Mouse (Mus musculus): ENCODE measurements at regions not wholly inside any gene's neighbourhood (a gene's known extent, or its start where the extent isn't known, plus 50 kb on each side); places are given as distances from the start of the nearest gene placed in this dataset.

DNA sequence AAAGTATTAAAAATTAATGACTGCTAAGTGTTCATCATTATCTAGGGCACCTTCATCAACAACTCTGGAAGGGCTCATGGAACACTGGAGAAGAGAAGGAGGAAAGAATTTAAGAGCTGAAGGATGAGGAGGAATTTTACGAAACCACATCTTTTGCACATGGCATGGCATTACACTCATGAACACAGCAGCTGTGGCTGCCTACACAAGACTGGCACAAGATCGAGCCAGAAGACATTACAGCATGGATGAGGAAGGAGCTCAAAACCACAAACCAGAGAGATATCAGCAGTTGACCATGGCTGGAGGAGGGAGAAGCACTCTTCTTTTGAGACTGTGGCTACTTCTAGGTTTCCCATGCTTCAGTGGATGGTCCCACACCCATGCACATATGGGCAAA lies 565.7 kb upstream of the Intu start:
- no peaks in the 10 kb centered on the region for H3K27me3 ChIP-seq (ENCODE audit: insufficient read depth, poor library complexity, severe bottlenecking)
- H3K36me3 ChIP-seq: no peaks in the 10 kb centered on the region
- H3K4me3 ChIP-seq: no peak overlapping the region
- WGBS: 82% methylated on average over 2 of the region's 2 CpGs
- no peaks in the 10 kb centered on the region for H3K4me1 ChIP-seq
- H3K9me3 ChIP-seq: no peaks in the 10 kb centered on the region
- H3K27ac ChIP-seq: no peak overlapping the region
- no peak for DNase-seq (ENCODE audit: low spot score)

DNA sequence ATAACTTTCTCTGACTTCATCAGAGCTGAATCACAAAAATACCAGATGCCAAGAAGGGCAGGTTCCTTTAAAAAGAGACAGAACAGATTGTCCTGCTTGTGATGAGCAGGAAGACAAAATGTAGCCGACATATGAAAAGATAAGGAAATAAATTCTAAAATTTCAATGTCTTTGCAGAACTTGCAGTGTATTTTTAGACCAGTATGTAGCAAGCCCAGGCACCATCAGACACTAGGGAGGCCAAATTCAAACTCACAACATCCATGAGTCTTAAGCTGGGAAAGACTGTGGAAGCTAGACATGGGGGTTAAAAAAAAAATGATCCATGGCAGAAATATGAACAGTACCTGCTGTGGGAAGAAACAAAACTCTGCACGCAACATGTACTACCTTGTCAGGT lies 564.7 kb upstream of the Intu start:
- Histone ChIP-seq H3K27me3 (ENCODE audit: insufficient read depth, poor library complexity, severe bottlenecking) (no peaks in the 10 kb centered on the region), H3K4me3 (no peak overlapping the region), H3K36me3 (no peaks in the 10 kb centered on the region), H3K27ac (no peak overlapping the region), H3K4me1 (no peaks in the 10 kb centered on the region), H3K9me3 (no peaks in the 10 kb centered on the region)
- no peak for DNase-seq (ENCODE audit: low spot score)
- 90% methylated on average over 2 of the region's 2 CpGs for WGBS

DNA sequence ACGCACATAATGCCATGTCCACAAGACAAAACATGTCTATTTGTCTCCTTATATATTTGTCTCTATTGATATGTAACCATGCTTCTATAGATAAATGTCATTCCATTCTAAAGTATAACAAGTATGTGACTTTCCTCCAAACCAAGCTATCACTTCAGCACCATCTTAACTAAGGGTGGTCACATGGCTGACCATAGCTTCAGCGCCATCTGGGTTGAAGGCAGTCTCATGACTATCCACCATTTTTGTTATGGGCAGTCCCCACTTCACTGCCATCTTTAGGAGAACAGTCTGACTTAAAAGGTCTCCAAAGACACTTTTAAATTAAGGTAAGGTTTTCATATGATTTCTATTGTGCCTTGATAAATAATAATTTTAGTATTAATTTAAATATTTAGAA lies 554.1 kb upstream of the Intu start:
- no peaks in the 10 kb centered on the region for H3K4me1 ChIP-seq
- no peak overlapping the region for H3K4me3 ChIP-seq
- WGBS: 90% methylated on average over 2 of the region's 2 CpGs
- DNase-seq (ENCODE audit: low spot score): no peak
- no peak overlapping the region for H3K27ac ChIP-seq
- H3K36me3 ChIP-seq: no peaks in the 10 kb centered on the region
- no peaks in the 10 kb centered on the region for H3K27me3 ChIP-seq (ENCODE audit: insufficient read depth, poor library complexity, severe bottlenecking)
- peaks cover 3% of the 10 kb centered on the region; the same call in 1 of the 2 replicates for H3K9me3 ChIP-seq

DNA sequence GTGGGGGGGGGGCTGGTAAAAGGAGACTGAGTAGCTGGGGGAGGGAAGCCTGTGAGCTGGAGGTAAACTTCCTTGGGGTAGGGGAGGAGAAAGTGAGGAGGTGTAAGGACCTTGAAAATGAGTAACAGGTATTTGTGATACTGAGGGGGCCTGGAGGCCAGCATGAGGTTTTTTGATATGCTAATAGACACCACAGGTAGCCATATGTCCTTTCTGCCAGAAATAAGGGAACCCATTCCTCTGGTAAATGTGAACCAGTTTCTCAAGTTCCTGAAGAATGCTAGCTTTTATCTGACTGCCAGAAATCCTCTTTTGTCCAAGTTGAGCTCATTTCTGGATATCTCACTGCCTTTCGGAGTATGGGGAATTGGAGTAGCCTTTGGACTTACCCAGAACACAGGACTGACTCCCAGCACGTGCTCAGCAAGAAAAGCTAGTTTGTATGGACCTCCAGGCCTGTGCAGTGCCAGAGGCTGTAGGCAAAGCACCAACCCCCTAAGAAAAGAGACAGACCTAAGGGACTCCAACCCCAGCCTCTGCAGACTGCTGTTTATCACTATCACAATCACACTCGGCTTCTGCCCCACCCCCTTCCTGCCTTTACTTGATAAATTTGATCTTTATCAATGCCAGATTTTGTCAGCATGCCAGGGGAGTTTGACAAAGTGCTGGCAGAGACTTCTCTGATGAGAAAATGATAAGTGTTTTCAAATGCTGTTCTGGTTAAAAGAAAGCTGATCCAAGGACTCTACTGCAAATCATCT lies 552.0 kb upstream of the Intu start:
- Histone ChIP-seq H3K4me3 (no peak overlapping the region), H3K9me3 (no peaks in the 10 kb centered on the region), H3K27me3 (ENCODE audit: insufficient read depth, poor library complexity, severe bottlenecking) (no peaks in the 10 kb centered on the region), H3K4me1 (no peaks in the 10 kb centered on the region), H3K27ac (no peak overlapping the region), H3K36me3 (no peaks in the 10 kb centered on the region)
- no peak for DNase-seq (ENCODE audit: low spot score)
- 12% methylated on average over 3 of the region's 3 CpGs for WGBS

DNA sequence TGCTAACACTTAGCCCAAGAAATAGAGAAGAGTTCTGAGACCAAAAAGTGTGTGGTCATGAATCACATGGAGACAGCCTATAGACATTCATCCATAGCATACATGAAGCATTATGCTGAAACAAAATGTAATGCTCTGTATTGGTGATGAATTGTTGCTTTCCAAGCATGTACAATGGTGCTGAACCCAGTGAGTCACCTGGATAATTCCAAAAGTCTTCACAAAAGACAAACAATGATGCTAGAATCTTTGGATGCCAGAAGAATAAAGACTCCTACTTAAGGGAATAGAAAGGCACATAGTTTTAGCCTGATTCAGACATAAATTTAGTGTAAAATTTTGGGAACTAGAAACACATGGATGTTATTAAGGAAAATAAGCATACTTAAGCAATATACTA lies 548.4 kb upstream of the Intu start:
- H3K9me3 ChIP-seq: no peaks in the 10 kb centered on the region
- H3K27me3 ChIP-seq (ENCODE audit: insufficient read depth, poor library complexity, severe bottlenecking): no peaks in the 10 kb centered on the region
- DNase-seq (ENCODE audit: low spot score): no peak
- no peaks in the 10 kb centered on the region for H3K36me3 ChIP-seq
- H3K4me3 ChIP-seq: no peak overlapping the region
- H3K27ac ChIP-seq: no peak overlapping the region
- no peaks in the 10 kb centered on the region for H3K4me1 ChIP-seq

DNA sequence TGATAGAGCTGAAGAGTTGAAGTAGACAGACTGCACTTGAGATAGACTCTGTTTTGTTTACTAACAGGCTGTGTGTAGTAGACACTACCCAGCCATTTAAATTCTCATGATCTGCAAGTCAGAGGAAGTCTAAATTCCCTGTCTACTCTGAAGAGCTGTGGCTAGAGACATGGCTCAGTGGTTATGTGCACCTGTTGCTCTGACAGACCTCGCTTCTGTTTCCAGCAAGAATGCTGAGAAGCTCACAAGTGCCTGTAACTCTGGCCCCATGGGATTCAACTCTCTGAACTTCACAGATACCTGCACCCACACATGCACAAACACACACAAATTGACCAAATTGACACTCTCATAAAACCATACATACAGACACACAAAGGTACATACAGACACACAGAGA lies 543.4 kb upstream of the Intu start:
- peaks cover 4% of the 10 kb centered on the region; the same call in 1 of the 2 replicates for H3K9me3 ChIP-seq
- WGBS: 80% methylated on average over 1 of the region's 1 CpGs
- H3K36me3 ChIP-seq: no peaks in the 10 kb centered on the region
- H3K27me3 ChIP-seq (ENCODE audit: insufficient read depth, poor library complexity, severe bottlenecking): no peaks in the 10 kb centered on the region
- no peak for DNase-seq (ENCODE audit: low spot score)
- H3K4me1 ChIP-seq: no peaks in the 10 kb centered on the region
- no peak overlapping the region for H3K27ac ChIP-seq
- H3K4me3 ChIP-seq: no peak overlapping the region

DNA sequence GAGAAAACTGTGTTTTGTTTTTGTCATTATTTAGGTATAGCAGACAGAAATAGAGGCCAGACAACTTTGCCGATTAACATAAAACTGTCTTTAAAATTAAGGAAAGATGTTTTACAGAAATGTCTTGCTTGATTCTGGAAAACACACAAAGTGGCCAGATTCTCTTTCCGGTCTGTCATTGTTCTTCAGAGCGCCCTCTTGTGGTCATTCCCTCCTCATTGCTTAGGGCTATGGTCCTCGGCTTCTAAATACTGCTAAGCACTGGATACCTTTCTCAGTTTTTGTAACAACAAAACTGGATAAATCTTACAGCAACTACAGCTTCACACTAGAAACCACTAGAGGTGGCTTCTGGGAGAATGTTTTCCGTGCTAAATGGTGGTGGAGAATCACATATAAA lies 532.5 kb upstream of the Intu start:
- H3K27ac ChIP-seq: no peak overlapping the region
- WGBS: 42% methylated on average over 5 of the region's 5 CpGs
- no peaks in the 10 kb centered on the region for H3K36me3 ChIP-seq
- no peaks in the 10 kb centered on the region for H3K4me1 ChIP-seq
- H3K9me3 ChIP-seq: no peaks in the 10 kb centered on the region
- no peak for DNase-seq (ENCODE audit: low spot score)
- H3K27me3 ChIP-seq (ENCODE audit: insufficient read depth, poor library complexity, severe bottlenecking): no peaks in the 10 kb centered on the region
- no peak overlapping the region for H3K4me3 ChIP-seq

DNA sequence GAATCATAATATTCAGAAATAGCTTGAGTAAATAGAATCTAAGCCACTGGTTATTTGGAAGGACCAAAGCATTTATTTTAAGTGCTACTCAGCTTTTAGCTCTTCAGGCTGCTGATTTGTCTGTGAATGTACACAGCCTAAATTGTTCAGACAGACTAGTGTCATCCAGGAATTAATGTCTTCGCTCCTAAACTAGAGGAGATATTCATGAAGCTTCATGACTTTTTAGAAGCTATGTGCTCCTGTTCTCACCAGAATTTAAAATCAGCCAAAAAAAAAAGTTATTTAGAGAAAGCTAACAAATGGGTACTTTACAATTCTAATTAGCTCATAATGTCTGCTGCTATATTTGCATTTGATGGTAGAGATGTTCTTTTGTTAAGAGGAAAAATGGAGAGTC lies 531.2 kb upstream of the Intu start:
- H3K4me1 ChIP-seq: no peaks in the 10 kb centered on the region
- no peaks in the 10 kb centered on the region for H3K36me3 ChIP-seq
- no peaks in the 10 kb centered on the region for H3K9me3 ChIP-seq
- no peaks in the 10 kb centered on the region for H3K27me3 ChIP-seq (ENCODE audit: insufficient read depth, poor library complexity, severe bottlenecking)
- 78% methylated on average over 1 of the region's 1 CpGs for WGBS
- no peak overlapping the region for H3K4me3 ChIP-seq
- DNase-seq (ENCODE audit: low spot score): no peak
- H3K27ac ChIP-seq: no peak overlapping the region

DNA sequence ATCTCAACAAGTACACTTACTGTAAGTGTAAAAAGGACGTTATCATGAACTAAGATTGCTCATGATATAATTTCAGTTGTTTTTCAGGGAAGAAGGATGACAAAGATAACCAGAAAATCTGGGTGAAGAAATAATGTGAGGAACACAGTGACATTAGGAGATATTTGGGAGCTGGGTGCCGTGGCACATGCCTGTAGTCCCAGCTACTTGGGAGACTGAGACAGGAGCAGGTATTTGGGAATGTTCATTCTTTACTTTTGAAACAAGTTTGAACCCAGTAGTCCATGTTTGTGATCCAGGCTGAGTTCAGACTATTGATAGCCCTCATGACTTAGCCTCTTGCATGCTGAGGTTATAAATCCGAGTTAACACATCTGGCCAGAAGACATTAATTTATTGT lies 528.2 kb upstream of the Intu start:
- Histone ChIP-seq H3K4me3 (no peak overlapping the region), H3K27me3 (ENCODE audit: insufficient read depth, poor library complexity, severe bottlenecking) (no peaks in the 10 kb centered on the region), H3K4me1 (no peaks in the 10 kb centered on the region; the same call in 1 of the 2 replicates), H3K27ac (no peak overlapping the region), H3K36me3 (no peaks in the 10 kb centered on the region), H3K9me3 (no peaks in the 10 kb centered on the region)
- 78% methylated on average over 3 of the region's 3 CpGs for WGBS
- no peak for DNase-seq (ENCODE audit: low spot score)

DNA sequence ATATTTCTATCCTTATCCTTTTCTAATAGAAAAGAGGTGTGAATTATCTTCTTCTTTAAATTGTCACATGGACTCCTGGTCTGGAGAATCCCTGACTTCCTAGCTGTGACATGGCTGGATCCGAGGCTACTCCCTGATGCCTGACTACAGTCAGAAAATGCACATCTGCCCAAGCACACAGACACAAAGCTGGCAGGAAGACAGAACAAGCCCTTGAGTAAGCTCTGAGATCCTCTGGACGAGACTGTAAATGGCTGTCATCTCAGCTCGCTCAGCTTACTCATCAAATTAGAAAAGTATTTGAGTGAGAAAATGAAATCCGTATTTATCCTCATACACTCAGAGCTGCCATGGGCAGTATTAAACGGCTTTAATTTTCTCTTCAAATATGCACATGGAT lies 521.0 kb upstream of the Intu start:
- Histone ChIP-seq H3K9me3 (no peaks in the 10 kb centered on the region), H3K4me3 (no peak overlapping the region), H3K4me1 (no peaks in the 10 kb centered on the region; the same call in 1 of the 2 replicates), H3K27ac (no peak overlapping the region), H3K36me3 (no peaks in the 10 kb centered on the region), H3K27me3 (ENCODE audit: insufficient read depth, poor library complexity, severe bottlenecking) (no peaks in the 10 kb centered on the region)
- 81% methylated on average over 5 of the region's 5 CpGs for WGBS
- DNase-seq (ENCODE audit: low spot score): no peak

DNA sequence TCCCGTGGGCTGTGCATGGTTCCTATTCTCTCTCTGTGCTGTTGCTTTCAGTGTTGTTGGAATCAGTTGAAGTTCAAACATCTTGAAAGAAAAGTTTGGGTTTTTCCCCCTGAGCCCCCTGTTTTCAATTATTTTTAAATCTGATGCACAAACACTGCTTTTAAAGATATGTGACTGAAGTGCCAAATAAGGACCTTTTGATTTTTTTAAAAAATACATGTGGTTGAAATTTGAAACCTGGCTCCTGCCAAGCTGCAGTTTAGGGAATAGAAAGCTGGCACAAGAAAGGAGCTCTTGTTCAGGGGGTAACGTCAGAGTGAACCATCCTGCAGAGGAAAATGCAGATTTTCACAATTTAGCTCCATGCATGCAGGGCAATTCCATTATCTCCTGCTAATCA lies 509.4 kb upstream of the Intu start:
- H3K36me3 ChIP-seq: no peaks in the 10 kb centered on the region
- H3K4me3 ChIP-seq: no peak overlapping the region
- WGBS: 55% methylated on average over 2 of the region's 2 CpGs
- no peaks in the 10 kb centered on the region for H3K27me3 ChIP-seq (ENCODE audit: insufficient read depth, poor library complexity, severe bottlenecking)
- H3K9me3 ChIP-seq: no peaks in the 10 kb centered on the region
- H3K27ac ChIP-seq: no peak overlapping the region
- DNase-seq (ENCODE audit: low spot score): no peak
- H3K4me1 ChIP-seq: no peaks in the 10 kb centered on the region

DNA sequence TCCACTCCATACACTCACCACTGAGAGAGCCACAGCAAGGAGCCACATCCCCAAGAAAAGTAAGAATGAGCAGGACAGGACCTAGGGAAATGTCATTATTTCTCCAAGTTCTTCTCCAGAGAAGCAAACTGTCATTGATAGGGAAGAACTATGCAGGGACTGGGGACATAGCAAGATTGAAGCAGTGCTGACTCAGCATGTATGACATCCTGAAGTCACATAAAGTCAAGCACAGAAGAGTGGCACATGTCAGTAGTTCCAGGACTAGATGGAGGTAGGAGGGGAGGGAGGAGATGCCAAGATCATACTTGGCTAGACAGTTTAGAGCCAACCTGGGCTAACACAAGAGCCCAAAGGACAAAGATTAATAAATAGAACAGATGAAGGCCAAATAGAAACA lies 503.4 kb upstream of the Intu start:
- no peaks in the 10 kb centered on the region for H3K9me3 ChIP-seq
- H3K4me3 ChIP-seq: no peak overlapping the region
- H3K27ac ChIP-seq: no peak overlapping the region
- H3K36me3 ChIP-seq: no peaks in the 10 kb centered on the region
- no peaks in the 10 kb centered on the region for H3K27me3 ChIP-seq (ENCODE audit: insufficient read depth, poor library complexity, severe bottlenecking)
- H3K4me1 ChIP-seq: no peaks in the 10 kb centered on the region
- DNase-seq (ENCODE audit: low spot score): no peak

DNA sequence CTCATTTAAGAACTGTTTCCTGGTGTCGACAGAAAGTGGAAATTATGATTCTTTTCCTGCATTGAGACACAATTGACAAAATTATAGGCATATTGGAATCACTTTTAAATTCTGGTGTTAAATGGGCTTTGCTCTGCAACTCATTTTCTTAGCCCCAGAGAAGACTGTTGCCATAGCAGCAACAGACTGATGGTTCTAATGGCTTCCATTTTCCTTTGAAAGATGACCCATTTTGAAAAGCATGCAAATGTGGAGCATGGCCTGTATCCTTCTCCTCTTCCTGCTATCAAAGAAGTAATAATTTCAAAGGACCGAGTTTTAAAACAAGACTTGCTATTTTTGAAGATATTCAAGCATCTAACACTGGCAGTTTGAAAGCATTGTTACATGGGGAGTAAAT lies 494.9 kb upstream of the Intu start:
- WGBS: 76% methylated on average over 2 of the region's 2 CpGs
- no peak for DNase-seq (ENCODE audit: low spot score)
- H3K36me3 ChIP-seq: no peaks in the 10 kb centered on the region

DNA sequence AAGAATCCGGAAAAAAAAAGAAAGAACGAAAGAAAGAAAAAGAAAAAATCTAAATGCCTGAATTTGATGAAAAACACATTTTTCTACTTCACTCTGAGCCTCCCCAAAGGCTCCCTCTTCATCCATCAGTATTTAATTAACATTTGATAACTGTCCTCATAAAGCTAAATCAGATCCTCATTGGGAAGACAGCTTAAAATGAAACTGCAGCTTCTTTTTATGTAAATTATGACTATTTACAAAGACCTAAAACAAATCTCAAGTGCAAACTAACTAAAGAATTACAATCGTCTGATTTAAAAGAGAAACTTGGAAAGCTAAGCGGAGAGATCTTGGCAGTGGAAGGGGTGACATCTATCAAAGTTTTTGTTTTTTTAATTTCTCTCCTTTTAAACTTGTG lies 481.4 kb upstream of the Intu start:
- Histone ChIP-seq H3K4me1 (no peaks in the 10 kb centered on the region), H3K36me3 (no peaks in the 10 kb centered on the region), H3K27me3 (ENCODE audit: insufficient read depth, poor library complexity, severe bottlenecking) (no peaks in the 10 kb centered on the region), H3K9me3 (no peaks in the 10 kb centered on the region), H3K4me3 (no peak overlapping the region), H3K27ac (no peak overlapping the region)
- 75% methylated on average over 4 of the region's 4 CpGs for WGBS
- DNase-seq (ENCODE audit: low spot score): no peak

More for the DNA sequence above, 494.9 kb upstream of the Intu start:
- Histone ChIP-seq H3K27me3 (ENCODE audit: insufficient read depth, poor library complexity, severe bottlenecking) (no peaks in the 10 kb centered on the region), H3K4me3 (no peak overlapping the region), H3K4me1 (no peaks in the 10 kb centered on the region), H3K9me3 (no peaks in the 10 kb centered on the region), H3K27ac (no peak overlapping the region)

Data from heart, embryonic 10.5 days (tissue).